Mouse (Mus musculus) heart, adult 18-20 months (tissue): ENCODE measurements around the gene S100g. TPM values are rescaled to one million over a fixed set of nuclear protein-coding genes. Genes with fewer than 3 reads are reported as not detected.

Source experiments
- DNase-seq, 2 experiments: peaks; one replicate each; pipeline ENCODE4 v3.0.0; 2021 to 2022; ENCODE audit warnings: mixed read lengths in 1 of 2
- long read RNA-seq, 2 experiments: library from polyadenylated mRNA; stranded (forward); transcript quantifications; one replicate each; pipeline ENCODE4 v2.0.0; 2021
- total RNA-seq, 2 experiments: library from RNA; stranded (reverse); gene quantifications; 2 replicates each; pipeline ENCODE4 v1.2.3; 2021

S100g gene
- not detected for total RNA-seq
- long read RNA-seq, experiment 1, result 0 reads
- long read RNA-seq, experiment 2, result 0 reads

DNA sequence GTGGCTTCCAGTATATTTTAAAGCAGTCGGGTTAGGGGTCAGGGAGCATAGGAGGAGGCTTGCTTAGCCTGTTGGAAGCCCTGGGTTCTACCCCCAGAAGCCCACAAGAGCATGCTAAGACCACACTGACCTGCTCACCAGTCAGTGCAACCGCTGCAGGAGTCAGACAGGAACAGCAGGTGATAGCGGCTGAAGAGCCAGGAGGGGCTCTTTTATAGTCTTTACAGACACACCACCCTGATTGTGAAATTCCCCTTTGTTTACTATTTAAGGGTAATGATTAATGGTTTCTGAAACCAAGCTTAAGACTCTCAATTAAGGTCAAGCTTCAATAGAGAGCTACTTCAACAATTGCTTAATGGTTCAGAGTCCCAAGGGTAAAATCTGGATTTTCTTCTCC is at the start of gene S100g:
Gene S100g, minus strand, starts transcription at position 217 of the 400 bp plus-strand sequence.
- DNase-seq, result no peak

DNA sequence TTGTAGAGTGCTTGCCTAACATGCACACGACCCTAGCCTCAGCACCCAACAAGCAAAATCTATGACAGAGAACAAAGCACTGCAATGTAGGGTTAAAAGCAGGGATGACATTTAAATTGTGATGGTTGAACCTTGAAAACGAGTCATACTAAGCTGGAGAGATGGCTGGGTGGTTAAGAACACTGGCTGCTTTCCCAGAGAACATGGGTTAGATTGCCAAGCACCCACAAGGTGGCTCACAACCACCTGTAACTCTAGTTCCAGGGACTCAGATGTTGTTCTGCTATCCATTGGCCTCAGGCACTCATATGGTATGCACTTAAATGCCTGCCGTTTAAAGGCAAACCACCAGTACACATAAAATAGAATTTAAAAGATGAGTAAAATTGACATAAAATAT is 27.7 kb upstream of the S100g start:
- no peak for DNase-seq

DNA sequence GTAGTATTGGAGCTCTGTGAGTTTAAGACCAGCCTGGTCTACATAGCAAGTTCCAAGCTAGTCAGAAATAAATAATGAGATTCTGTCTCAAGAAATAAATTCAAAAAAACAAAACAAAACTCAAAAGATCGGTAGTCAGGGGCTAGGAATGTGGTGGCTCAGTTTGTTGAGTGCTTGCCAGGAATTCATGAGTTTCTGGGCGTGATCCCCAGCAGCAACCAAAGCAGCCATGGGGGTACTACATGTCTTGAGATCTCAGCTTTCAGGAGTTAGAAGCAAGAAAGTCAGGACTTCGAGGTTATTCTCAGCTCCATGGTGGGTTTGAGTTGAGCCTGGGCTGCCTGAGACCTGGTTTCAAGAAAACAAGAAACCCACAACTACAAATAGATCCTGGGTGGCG is 27.0 kb upstream of the S100g start:
- DNase-seq, result no peak

DNA sequence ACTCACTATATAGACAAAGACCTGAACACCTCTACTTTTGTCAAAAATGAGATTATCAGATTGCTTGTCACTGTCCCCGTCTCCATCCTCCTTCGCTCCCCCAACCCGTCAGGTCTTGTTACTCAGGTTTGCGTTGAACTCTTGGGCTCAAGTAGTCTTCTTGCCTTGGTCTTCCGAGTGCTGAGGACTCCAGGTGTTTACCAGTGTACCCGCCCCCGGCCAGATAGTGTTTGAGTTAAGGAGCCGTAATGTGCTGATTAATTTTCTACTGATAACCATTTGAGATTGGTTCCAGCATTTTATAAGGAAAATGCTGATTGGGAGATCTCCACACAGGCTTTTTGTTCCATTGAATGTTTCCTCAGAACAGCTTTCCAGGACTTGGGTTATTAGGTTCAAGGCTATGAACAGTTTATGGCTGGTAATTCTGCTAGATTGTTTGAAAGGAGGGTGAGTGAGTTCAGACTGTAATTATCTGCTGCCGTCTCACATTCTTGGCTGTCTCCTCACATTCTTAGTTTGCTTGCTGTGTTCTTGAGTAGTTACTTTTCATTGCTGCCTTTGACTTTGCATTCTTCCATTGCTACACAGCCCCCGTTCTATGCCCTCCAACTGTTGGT is 22.6 kb upstream of the S100g start:
- no peak for DNase-seq

DNA sequence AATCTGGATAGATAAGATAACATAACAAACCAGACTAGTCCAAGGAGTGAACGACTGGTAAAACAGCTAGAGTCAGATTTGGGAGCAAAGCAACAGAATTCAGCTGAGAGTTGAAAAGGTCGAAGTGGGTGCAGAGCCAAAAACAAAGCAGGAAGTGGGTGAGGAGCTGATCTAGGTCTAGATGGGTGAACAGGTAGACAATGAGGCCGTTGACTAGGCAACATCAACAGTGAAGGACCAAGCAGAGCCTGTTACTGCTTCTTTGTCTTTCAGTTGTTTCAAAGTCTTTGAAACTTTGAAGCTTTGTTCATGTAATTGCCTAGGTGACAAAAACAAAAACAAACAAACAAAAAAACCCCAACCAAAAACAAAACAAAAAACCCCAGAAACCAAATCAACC is 11.8 kb upstream of the S100g start:
- DNase-seq, result no peak

DNA sequence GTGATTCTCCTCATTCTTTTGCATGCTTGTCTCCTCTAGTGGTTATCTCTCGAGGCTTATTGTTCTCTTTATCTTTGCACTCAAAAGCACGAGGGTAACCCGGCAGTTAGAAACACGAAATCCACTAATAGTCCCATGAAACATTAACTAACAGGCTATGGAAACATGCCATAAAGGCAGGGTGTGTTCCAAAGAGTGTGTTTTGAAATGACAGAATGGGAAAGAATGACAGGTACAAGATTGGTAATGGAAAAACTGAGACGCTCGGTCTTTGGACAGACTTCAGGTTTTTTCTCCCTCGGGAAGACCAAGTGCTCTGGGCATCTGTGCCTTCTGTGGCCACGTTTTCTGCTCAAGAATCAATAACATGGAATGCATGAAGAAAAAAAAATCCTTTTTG is 3.1 kb upstream of the S100g start:
- peak in 1 of 2 experiments; percentile 12 for DNase-seq

DNA sequence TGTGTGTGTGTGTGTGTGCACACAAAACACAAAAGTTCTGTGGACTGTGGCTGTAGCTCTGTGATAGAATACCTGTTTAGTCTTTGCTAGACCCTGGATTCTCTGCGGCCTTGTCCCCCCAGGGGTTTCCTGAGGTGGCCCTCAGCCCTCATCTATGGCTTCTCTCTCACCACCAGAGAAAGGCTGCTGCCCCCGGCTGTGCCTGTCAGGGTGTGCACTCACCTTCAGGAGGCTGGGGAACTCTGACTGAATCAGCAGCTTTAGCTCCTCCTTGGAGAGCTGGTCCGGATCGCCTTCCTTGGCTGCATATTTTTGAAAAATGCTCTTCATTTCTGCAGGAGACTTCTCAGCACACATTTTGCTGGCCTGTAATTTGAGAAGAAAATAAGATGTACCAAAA is 559 bp downstream of the S100g start:
- no peak for DNase-seq

DNA sequence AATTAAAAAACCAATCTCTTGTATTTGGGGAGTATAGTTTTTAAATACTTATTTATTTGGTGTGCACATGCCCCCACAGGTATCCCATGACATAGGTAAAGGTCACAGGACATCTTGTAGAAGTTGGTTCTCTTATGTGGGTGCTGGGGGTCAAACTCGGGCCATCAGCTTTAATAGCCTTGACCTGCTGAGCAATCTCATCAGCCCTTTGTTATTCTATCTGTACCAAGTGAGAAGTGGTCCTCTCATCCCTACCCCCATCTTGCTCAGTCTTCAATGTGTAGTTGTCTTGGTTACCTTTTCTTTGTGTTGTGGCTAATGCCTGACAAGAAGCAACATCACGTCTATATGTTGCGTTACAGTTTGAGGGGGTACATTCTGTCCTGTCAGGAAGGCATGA is 6.5 kb downstream of the S100g start:
- no peak for DNase-seq

DNA sequence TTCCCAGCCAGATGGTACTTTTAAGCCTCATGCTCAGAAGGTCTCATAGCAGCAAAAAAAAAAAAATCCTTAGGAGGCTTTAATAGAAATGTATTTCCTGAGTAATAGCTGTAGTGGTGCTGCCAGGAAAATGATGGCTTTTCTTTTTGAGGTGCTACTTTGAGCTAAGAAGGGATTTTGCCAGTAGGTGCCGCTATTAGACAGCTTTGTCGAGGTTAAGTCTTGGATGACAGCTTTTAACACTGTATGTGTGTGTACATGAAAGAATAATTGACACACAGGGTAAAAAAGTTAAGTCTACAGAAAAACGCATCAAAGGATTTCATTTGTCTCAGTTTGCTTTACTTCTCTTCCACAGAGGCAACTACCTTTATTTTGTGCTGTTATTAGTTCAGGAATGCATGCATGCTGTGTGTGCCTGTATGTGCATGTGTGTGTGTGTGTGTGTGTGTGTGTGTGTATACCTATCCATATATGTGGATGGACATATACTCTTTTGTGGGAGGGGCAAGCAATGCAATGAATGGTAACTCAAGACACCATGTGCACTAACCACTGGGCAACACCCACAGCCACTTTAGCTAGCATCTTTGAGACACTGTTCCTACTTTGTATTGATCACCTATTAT is 14.5 kb downstream of the S100g start:
- DNase-seq, result peak; percentile 7 to 40

DNA sequence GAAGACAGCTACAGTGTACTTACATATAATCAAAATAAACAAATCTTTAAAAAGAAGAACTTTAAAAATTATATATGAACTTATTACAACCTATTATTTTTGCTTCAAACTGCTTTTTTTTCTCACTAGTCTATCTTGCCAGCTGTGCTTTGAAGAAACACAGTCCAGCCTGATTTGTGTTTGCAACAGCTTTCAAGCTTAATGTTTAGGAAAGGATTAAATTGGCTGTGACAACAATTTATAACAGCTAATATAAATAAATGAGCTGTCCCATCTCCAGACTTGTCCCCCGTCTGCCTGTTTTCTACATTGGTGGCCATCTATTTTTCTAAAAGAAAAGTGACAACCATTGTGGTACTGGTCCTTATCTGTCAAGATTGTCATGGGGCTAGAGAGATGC is 22.4 kb downstream of the S100g start:
- DNase-seq, result no peak

DNA sequence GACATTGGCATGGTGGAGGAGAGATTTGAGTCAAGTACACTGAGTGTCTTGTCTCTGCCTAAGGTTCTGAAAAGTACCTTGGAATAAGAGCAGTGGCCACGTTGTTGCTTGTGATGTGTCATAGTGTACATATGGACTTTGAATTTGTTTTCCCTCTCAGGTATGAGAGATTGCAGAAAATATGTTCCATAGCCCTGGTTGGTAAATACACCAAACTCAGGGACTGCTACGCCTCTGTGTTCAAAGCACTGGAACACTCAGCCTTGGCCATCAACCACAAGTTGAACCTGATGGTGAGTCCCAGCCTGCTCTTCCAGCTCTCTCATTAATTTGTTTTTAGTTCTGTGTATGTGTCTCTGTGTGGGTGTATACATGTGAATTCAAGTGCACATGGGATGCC is 32.9 kb downstream of the S100g start:
- no peak for DNase-seq

DNA sequence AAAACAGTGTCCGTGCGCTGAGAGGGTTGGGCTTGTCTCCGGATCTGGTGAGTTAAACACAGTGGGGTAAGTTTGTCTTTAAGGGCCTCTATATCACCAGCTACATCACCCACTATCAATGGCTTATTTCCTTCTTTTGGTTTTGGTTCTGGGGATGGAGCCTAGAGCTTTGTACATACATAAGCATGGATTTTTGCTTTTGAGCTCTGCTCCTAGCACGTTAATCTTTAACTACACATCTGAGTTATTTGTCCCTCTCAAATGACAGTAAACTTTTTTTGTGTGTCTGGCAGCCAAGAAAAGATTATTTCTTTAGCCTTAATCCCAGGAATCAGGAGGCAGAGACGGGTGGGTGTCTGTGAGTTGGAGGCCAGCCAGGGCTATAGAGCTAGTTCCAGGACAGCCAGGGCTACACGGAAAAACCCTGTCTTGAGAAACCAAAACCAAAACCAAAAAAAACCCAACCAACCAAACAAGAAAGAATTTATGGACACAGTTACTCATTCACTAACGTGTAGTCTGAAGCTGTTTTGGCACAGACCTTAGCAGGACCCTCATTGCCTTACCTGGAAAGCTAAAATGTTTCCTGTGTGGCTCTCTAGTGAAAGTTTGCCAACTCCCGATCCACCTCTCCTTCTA is 42.8 kb downstream of the S100g start:
- DNase-seq, result no peak

DNA sequence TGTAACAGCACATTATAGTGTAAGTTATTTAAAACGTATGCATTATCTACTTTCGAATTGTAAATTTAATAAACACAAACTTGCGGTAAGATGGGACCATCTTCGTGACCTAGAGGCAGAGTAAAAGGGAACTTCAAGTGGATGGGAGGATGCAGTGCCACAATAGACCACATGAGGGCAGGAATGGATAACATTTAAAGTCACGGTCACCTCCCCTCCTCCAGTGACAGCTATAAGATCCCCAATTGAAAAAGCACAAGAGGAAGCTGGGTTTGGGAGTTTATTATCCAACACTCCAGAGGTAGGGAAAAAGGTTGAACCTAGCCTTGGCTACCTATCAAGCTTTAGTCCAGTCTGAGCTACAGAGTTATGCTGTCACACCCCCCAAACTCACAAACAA is 48.7 kb downstream of the S100g start:
- peak; percentile 33 to 76 for DNase-seq

DNA sequence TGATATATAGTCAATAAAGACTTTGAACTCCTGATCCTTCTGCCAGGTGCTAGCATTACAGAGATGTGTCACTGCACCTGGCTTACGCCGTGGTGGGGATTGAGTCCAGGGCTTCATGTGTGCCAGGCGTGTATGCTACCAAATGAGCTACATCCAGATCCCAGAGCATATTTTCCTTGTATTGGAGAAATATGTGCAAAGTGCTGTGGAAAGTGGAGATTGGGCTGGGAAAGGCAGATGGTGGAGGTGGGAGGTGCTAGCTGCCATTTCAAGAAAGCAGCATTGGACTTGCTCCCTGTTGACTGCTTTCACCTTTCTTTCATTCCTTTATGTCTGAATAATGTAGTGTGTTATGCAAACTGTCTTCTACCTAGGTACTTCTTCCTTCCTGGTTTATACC is 50.7 kb downstream of the S100g start:
- no peak for DNase-seq

Other genes starting within 250 kb of the S100g start
- gene Rbbp7, start 204.2 kb downstream of the S100g start, total RNA-seq, result 100 to 1,000 TPM; 161 to 175 TPM
- 1 to 10 TPM; 5.4 to 6.2 TPM for gene Txlng, start 135.1 kb downstream of the S100g start, total RNA-seq
- gene Syap1, start 76.2 kb downstream of the S100g start, total RNA-seq, result 10 to 100 TPM; 27.5 to 30.6 TPM
- gene Ctps2, start 63.4 kb downstream of the S100g start, total RNA-seq, result 10 to 100 TPM; 13.3 to 13.4 TPM